Mouse (Mus musculus) layer of hippocampus, postnatal 36 days (tissue): ENCODE results near the gene Ccdc173. TPM values are rescaled to one million over a fixed set of nuclear protein-coding genes. Genes with fewer than 3 reads are reported as not detected.

Source experiments
- DNase-seq, 2 experiments: peaks; one replicate each; pipeline ENCODE4 v3.0.0; 2022
- total RNA-seq, 2 experiments: library from RNA; stranded (reverse); gene quantifications; 2 replicates each; pipeline ENCODE4 v1.2.3; 2021

The Ccdc173 gene
- total RNA-seq, 2 experiments from 2014 or later: 2.6 to 3.4 TPM

DNA sequence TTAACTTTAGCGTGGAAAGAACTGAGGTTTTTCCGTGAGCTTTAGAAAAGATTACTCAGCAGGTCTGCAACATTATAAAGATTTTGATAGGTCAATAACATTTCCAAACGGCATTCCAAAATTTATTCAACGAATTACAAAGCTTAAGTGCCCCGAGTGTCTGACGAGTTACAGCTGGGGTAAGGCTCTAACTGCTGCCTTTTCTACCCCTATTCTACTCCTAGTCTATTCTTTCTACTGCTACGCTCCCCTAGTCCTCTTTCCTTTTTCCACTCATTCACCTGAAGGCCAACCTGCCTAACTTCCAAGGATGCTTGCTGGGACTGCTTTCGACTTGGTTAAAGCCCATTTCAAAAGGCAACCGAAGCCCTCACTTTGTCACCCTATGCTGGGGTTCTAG, 401 bp downstream of the Ccdc173 start:
- no peak for DNase-seq

GRCm38 (mm10) chr2:69778836-69779177, 10.6 kb downstream of the Ccdc173 start:
- no peak for DNase-seq

- no peak for DNase-seq
These were observed 11.2 kb downstream of the Ccdc173 start for GRCm38 (mm10) chr2:69777985-69778835.

DNA sequence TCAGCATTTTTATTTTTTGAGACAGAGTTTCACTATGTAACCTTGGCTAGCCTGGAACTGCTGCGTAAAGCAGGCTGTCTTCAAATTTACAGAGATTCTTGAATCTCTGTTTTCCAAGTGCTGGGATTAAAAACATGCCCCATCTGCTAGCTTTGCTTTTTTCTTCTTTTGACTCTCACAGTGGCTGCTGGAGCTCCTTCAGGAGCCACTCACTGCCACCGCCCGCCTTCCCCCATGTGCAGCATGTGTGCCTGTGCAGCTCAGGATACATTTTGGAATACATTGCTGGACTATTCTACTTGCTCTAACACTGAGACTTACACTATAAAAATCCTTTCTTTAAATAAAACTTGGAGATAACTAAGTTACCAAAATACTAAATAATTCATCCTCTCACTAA, 16.0 kb downstream of the Ccdc173 start:
- no peak for DNase-seq

DNA sequence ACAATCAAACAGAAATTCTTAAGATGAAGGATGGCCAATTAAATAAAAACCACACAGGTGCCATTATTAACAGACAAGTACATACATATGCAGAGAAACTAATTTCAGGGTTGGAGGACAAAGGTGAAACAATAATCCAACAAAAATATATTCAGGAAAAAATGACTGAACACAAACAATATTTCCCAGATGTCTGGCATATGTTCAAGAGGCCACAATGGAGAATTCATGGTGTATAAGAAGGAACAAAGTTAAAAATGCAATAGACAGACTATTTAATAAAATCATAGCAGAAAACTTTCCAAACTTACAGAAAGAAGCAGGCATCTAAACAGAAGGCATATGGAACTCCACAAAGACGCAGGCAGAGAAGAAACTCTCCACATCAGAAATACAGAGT, 24.7 kb downstream of the Ccdc173 start:
- no peak for DNase-seq

- DNase-seq: no peak
These were observed 26.0 kb downstream of the Ccdc173 start for GRCm38 (mm10) chr2:69763340-69763739.

DNA sequence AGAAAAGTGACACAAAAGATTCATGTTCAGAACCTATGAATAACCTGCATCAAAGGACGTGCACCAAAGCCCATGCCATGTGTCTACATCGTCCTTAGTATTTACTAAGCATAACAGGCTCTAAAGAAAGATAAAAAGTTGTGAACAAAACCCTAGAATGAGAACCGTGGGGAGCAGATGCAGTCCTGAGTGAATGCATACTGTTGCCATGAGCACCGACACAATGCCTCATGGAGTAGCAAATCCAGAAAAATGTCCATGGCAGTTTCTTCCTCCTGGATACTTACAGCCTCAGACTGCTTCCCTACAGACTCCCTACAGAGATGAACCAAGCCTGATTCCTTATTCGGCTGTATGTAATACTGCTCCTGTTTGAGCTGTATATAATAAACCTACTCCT, 28.4 kb downstream of the Ccdc173 start:
- no peak for DNase-seq

DNA sequence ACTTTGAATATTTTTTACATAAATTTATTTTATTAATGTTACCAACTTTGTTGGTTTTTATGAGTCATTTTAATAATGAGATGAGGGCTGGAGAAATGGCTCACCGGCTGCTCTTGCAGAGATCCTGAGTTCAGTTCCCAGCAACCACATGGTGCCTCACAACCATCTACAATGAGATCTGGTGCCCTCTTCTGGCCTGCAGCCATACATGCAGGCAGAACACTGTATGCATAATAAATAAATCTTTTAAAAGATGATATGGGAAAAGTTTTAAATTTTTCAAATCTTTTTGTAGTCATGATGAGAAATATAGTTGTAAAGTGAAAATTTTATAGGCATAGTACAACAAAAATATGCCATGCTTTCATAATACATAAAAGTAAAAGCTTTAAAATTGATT, 44.3 kb downstream of the Ccdc173 start:
- no peak for DNase-seq

GRCm38 (mm10) chr2:69723519-69723825, 65.9 kb downstream of the Ccdc173 start:
- DNase-seq: no peak

DNA sequence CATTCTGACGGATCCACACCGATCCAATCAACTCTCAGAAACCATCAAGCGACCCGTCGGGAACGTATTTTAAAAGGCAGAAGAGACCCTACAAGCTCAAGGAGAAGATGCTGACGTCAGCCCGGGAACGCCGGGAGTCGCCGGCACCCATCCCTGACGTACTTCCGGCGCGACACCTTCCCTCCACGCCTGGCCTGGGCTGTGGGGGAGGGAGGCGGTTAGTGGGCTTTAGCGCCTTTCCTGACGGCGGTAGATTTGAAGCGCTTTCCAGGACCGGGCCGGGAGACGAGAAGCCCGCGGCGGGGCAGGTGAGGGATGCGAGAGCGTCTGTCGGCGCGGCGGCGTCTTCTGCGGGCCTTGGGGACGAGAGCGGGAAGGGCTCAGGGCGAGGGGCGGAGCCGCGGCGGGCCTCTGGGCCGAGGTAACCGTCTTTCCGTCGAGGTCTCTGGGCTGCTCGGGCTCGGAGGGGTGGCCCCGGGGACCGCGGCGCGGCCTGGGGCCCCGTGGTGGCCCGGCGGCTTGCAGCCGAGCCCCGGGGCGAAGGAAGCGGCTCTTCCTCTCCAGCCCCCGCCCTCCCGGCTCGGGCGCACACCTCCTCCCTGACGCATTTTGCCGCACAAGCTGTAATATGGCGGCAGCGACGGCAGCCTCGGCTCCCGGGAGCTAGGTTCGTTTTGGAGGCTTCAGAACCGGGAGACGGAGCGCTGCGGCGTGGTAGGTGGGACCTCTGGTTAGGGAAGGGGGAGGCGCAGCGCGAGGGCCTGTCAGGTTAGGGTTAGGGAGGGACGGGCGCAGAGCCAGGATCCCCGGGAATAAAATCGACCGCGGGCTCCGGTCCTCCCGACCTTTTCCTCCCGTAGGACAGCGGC, 66.5 kb downstream of the Ccdc173 start:
- peak; percentile 93 to 94 for DNase-seq

GRCm38 (mm10) chr2:69722273-69722649, 67.1 kb downstream of the Ccdc173 start, which contains the start of gene Ppig:
Gene Ppig, plus strand, starts transcription at chr2:69722545.
- DNase-seq: no peak

- DNase-seq: no peak
These were observed 70.3 kb downstream of the Ccdc173 start for GRCm38 (mm10) chr2:69719121-69719520.

- DNase-seq: no peak
These were observed 72.9 kb downstream of the Ccdc173 start for GRCm38 (mm10) chr2:69716483-69716882.

DNA sequence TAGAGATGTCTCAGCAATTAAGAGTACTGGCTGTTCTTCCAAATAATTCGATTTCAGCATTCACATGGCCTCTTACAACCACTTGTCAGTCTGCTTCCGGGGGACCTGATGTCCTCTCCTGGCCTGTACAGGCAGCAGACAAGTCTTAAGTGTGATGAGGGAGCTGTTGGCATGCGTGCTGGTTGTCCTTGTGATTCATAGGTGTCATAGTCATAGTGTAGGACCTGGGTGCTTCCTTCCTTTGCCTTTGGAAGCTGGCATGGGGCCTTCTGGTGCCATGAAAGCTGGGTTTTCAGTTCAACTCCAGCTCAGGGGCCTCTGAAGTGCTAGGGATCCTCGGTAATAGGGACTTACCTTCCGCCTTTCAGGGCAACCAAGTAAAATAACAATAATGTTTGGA, 75.2 kb downstream of the Ccdc173 start:
- DNase-seq: no peak

GRCm38 (mm10) chr2:69713626-69714014, 75.8 kb downstream of the Ccdc173 start:
- DNase-seq: no peak

- DNase-seq: peak; percentile 85 to 86
These were observed 76.3 kb downstream of the Ccdc173 start, which contains the start of gene Fastkd1 for GRCm38 (mm10) chr2:69712981-69713625. Gene Fastkd1, minus strand, starts transcription at chr2:69713516.

GRCm38 (mm10) chr2:69712171-69712570, 77.2 kb downstream of the Ccdc173 start:
- DNase-seq: peak; percentile 12 to 16

Other genes with a start within 250 kb of the Ccdc173 start
- gene Lrp2, start 203.5 kb downstream of the Ccdc173 start, total RNA-seq: under 1 TPM; 0.65 to 0.86 TPM
- gene Bbs5, start 142.4 kb downstream of the Ccdc173 start, total RNA-seq: 10 to 100 TPM; 24.7 to 25.7 TPM
- gene Klhl41, start 119.5 kb downstream of the Ccdc173 start, total RNA-seq: under 1 TPM; 0.40 to 0.53 TPM
- gene Fastkd1, start 76.1 kb downstream of the Ccdc173 start, total RNA-seq: 10 to 100 TPM; 18.4 to 19.2 TPM
- gene Ppig, start 67.0 kb downstream of the Ccdc173 start, total RNA-seq: 10 to 100 TPM; 64.7 to 74.6 TPM
- gene Phospho2, start within 50 bp of the Ccdc173 start, total RNA-seq: 10 to 100 TPM; 23.4 to 24.5 TPM
- gene Klhl23, start 32.4 kb upstream of the Ccdc173 start, total RNA-seq: 10 to 100 TPM; 39.3 to 39.9 TPM
- 100 to 1,000 TPM; 137 to 144 TPM for gene Ssb, start 72.0 kb upstream of the Ccdc173 start, total RNA-seq
- gene Mettl5, start 96.0 kb upstream of the Ccdc173 start, total RNA-seq: 10 to 100 TPM; 12.8 to 12.9 TPM
- 100 to 1,000 TPM; 114 to 122 TPM for gene Ubr3, start 107.7 kb upstream of the Ccdc173 start, total RNA-seq
- gene Myo3b, start 249.6 kb upstream of the Ccdc173 start, total RNA-seq: under 1 TPM; 0.95 to 0.96 TPM